Mouse (Mus musculus) urinary bladder, postnatal 4 days (tissue): ENCODE data around the gene Evi5.

ENCODE experiments used
- DNase-seq, 2 experiments: peaks; one replicate each; pipeline ENCODE4 v3.0.0; 2021 to 2022; ENCODE audit warnings: low spot score in 2 of 2

Gene Evi5

DNA sequence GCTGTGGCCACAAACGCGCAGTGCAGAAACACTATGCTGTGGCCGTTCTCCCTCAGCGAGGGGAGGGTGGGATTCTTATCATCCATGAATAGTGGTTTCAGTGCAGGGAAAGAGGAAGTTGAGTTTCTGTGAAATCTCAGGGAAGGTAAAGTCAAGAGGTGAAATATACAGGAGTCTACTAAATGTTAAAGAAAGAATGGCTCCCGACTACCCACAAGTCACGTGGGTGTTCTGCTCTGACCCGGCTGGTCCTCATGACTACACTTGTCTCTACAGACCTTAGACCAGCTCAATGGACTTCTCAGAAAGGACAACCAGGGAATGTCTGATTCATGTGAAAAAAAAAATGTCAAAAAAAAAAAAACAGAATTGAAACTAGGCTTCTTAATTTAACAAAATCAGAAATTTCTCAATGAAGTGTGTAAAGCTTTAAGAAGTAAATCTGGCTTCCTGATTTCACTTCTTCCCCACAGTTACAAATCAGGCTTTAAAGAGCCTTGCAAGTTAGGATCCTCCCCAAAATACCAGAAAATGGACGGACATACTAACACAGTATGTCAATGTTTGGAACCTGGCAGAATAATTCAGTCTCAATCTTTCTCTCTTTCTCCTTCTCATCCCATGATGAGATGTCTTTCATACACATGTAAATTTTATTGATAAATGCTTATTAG is 166.6 kb downstream of the Evi5 start:
- DNase-seq: no peak

DNA sequence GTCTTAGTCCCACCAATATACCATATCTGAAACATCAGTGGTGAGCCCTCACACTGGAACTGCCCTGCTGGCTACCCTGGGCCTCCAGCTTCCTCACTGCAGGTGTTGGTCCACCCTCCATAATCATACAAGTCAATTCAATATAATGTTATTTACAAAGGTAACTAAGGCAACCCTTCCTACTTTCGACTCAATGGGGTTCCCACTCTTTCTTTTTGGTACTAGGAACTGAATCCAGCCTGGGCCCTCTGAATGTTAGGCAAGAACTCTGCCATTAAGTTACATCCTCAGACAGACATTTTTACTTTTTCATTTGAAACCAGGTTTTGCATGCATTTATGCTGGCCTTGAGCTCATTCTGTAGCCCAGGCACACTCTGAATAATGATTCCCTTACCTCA is 168.6 kb downstream of the Evi5 start:
- DNase-seq: no peak

DNA sequence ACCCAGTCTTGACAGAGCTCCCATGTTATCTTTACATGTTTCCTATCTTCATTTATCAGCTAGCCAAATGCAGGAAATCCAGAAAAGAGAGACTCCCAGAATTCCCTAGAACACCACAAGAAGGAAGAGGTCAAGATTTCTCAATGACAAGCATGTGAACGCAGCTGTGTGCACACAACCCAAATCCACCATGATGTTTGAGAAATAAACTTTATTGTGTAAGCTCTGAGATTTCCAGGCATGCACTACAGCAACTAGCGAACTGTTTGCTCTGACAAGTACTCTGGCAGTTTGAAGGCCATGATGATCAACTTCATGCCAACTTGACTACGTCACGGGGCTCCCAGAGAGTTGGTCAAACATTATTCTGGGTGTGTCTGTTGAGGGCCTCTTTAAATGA is 169.2 kb downstream of the Evi5 start:
- DNase-seq: no peak

DNA sequence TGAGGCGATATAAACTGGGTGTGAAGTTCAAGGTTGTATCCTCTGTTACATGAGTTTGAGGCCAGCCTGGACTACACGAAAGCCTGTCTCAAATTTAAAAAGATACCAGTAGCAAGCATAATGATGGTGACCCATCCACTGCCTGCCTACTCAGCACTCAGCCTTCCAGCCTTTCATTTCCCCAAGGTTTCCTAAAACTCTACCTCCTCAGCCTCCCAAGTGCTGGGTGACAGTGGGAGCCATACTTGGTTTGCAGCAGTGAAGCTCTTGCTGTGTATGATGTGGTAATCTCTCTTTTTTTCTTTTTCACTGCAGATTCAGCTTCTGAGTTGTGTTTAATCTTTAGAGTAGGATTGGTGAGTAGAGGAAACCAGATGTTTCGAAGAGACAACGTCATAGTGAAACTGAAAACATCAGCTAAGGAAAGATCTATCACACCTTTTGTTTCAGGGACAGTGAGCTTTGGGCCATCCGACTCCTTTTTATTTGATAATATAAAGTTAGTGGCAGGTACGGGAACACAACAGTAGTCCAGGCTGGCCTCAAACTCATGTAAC is 171.6 kb downstream of the Evi5 start:
- no peak for DNase-seq

DNA sequence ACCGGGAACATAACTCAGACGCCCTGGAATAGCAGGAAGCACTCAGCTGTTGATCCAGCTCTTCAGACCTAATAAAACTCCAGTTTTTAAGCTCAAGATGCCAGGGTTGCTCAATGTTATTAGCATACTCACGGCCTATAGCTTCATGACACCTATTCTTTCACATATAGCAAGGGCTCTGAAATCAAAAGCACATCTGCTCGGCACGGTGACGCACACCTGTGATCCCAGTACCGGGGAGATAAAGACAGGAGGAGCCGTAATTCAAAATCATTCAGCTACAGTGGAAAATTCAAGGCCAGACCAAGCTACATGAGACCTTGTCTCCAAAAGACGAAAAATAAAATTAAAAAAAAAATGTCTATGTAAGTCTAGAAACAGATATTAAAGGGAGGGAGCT is 173.2 kb downstream of the Evi5 start:
- no peak for DNase-seq

DNA sequence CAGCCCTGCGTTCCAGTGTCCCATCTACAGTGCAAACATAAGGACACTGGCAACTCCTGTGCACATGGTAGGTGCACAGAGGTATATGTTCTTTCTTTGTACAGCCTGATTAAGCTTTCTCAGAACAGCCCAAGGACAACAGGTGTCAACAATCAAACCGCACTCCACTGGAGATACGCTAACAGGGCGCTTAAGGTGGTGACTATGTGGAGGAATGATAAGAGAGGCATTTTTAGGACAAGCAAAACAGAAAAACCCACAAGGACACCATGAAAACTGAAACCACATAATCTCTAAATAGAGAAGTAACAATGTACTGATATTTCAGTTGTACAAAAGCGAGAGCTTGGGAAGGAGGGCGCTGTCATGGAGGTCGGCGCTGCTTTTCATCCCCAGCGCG is 174.0 kb downstream of the Evi5 start:
- no peak for DNase-seq

DNA sequence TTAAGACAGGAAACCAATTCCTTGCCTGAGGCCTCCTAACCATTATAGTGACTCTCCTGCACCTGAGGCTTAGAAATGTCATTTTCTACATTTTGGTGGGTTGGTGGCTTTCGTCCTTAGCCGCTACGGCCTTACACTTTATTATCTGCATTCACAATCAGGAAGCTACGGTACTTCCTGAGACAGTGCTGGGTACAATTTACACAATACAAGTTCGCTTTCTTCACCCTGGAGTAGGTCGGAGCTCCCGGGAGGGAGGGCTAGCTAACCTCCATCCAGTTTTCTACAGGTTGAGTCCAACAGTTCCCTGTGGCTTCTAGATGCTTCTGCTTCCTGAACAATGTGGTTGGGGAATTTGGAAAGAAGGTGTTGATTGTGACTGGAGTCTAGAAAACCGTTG is 176.0 kb downstream of the Evi5 start:
- DNase-seq: no peak

DNA sequence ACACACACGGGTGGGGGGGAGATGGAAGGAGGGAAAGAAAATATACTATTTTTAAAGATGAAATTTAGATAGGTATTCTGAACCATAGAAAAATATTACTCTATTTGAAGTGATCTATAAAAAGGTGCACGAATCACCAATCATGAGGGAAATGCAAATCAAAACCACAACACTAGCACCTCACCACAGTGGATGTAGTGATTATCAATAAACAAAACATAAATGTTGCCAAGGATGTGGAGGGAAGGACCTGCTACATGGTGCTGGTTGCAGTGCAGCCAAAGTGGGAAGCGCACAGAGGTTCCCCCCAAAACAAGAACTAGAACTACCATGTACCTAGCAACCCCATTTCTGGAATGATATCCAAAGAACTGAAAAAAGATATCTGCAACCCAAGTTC is 179.9 kb downstream of the Evi5 start:
- no peak for DNase-seq
